Mouse (Mus musculus): ENCODE results near the gene Mrpl49.

DNA sequence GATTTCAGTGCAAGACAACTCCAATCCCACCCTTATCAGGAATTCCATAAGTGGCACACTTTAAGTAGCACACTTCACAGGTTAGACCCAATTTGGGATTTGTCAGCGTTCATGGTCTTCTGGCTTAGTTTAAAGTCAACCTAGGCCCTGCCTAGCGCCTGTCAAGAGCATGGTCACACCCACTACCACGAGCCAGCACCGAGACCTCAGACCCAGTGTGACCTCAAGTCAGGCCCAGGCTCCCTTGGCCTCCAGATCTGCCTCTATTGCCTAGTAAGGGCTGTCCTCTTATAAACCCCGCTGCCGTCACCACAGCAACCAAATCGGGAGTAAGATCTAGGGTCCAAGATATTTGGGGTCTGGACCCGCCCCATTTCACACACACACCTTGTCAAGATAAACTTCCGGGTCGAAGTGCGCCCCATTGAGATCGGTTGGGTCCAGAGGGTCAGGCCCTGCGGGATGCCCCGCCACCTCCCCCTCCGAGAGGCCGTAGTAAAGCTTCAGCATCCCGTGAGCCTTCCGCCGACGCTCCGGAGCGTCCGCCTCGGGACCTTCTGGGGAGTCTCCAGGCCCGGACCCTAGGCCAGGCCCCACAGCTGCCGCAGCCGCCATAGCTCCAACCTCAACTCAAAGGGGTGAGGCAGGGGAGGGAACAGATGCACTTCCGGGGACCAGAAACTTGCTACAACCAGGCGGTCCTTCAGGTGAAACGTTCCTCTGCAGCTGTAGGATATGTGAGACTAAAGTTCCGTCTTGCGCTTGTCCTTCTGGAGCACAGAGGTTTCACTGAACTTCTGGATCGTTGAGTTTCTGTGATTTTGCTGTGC, 19.2 kb upstream of the Mrpl49 start, which contains the start of gene Vps51:
- TF ChIP-seq CTCF (conservative IDR thresholded peaks at IDR 0.05; ENCODE audit: insufficient read depth, insufficient read length, low read depth, low read length) (no peak), POLR2A (IDR thresholded peaks at IDR 0.05; ENCODE audit: low read depth, low read length) (no peak)

Data from kidney, adult 2 months (tissue).